Mouse (Mus musculus) lung, postnatal 0 days (tissue): ENCODE data around the gene Olfr982. TPM values are rescaled to one million over a fixed set of nuclear protein-coding genes. Genes with fewer than 3 reads are reported as not detected.
A peak's percentile ranks its signal among the peaks of the same experiment; 100 is the strongest.

Source experiments
- ATAC-seq: fragments of 200-750 bp; cut with Nextera tagmentation; 2 replicates; pipeline ENCODE4 v1.8.0; 2017; ENCODE audit warnings: moderate library complexity
- DNase-seq: peaks from one replicate; pipeline ENCODE4 v3.0.0-alpha.2; 2016; ENCODE audit warnings: low spot score
- H3K27ac ChIP-seq: fragments of 300-500 bp; sonication (generic); 2 replicates; pipeline ENCODE4 v1.5.1; 2014; ENCODE audit warnings: antibody characterized with exemption, mild to moderate bottlenecking, low read length, mixed read lengths
- H3K27me3 ChIP-seq: fragments of 300-500 bp; sonication (generic); replicated peaks from 2 replicates; pipeline ENCODE4 v1.6.1; 2014; ENCODE audit warnings: low read length, mixed read lengths; ENCODE audit not compliant: insufficient read depth
- H3K36me3 ChIP-seq: fragments of 300-500 bp; sonication (generic); 2 replicates; pipeline ENCODE4 v1.6.1; 2014; ENCODE audit warnings: low read length, mixed read lengths; ENCODE audit not compliant: insufficient read depth
- H3K4me1 ChIP-seq: fragments of 300-500 bp; sonication (generic); 2 replicates; pipeline ENCODE4 v1.6.1; 2014; ENCODE audit warnings: antibody characterized with exemption, low read depth, low read length, mixed read lengths; ENCODE audit not compliant: insufficient read depth
- H3K4me2 ChIP-seq: fragments of 300-500 bp; sonication (generic); replicated peaks from 2 replicates; pipeline ENCODE4 v1.6.1; 2014; ENCODE audit warnings: low read depth, mild to moderate bottlenecking, low read length, moderate library complexity, mixed read lengths
- H3K4me3 ChIP-seq: fragments of 300-500 bp; sonication (generic); 2 replicates; pipeline ENCODE4 v1.5.1; 2014; ENCODE audit warnings: low read depth, low read length
- H3K9ac ChIP-seq: fragments of 300-500 bp; sonication (generic); replicated peaks from 2 replicates; pipeline ENCODE4 v1.6.1; 2014; ENCODE audit warnings: low read depth, mild to moderate bottlenecking
- H3K9me3 ChIP-seq: fragments of 300-500 bp; sonication (generic); 2 replicates; pipeline ENCODE4 v1.6.1; 2016; ENCODE audit warnings: low read length, mixed read lengths
- CTCF ChIP-seq: IDR thresholded peaks from 2 replicates; pipeline ENCODE4 v1.5.1; 2016; ENCODE audit warnings: antibody characterized with exemption, mild to moderate bottlenecking
- EP300 ChIP-seq: IDR thresholded peaks from 2 replicates; pipeline ENCODE4 v1.6.1; 2016; ENCODE audit warnings: antibody characterized with exemption, mild to moderate bottlenecking, control low read depth
- WGBS: fragments of 180-500 bp; shearing (Covaris S2); extraction: QIAGEN DNeasy Blood & Tissue Kit; methylation state at CpG from one replicate; pipeline ENCODE4 v1.1.7; 2014; 5-methylcytosine and 5-hydroxymethylcytosine counted together
- polyA plus RNA-seq: library from polyadenylated mRNA; unstranded; fragments of >200 nt; fragmentation: Nextera tagmentation; extraction: Ambion mirVana; gene quantifications from 2 replicates; pipeline ENCODE4 v1.2.1, GENCODE M21; 2015

Gene Olfr982
- polyA plus RNA-seq, 1 experiment from 2014 or later = not detected

GRCm38 (mm10) chr9:40117287-40117659, 43.6 kb downstream of the Olfr982 start:
- Histone ChIP-seq H3K9me3 (no peaks in the 10 kb centered on the region), H3K9ac (no peak overlapping the region), H3K4me2 (0 out of 2 replicates have a peak overlapping the region, but pooled peaks have one; percentile 17), H3K4me3 (no peak overlapping the region), H3K27me3 (no peaks in the 10 kb centered on the region), H3K4me1 (no peaks in the 10 kb centered on the region), H3K36me3 (no peaks in the 10 kb centered on the region), H3K27ac (no peak overlapping the region)
- 53% methylated on average over 5 of the region's 5 CpGs for WGBS
- TF ChIP-seq EP300 (no peak), CTCF (no peak)
- ATAC-seq = no peak
- DNase-seq = no peak

Other genes starting within 250 kb of the Olfr982 start
- not detected in 2 replicates for gene Olfr971, start 237.0 kb upstream of the Olfr982 start, polyA plus RNA-seq
- gene Olfr972, start 207.4 kb upstream of the Olfr982 start, polyA plus RNA-seq = not detected in 2 replicates
- not detected in 2 replicates for gene Olfr229, start 166.5 kb upstream of the Olfr982 start, polyA plus RNA-seq
- gene Olfr974, start 136.3 kb upstream of the Olfr982 start, polyA plus RNA-seq = not detected in 2 replicates
- gene Olfr975, start 121.8 kb upstream of the Olfr982 start, polyA plus RNA-seq = not detected in 2 replicates
- not detected in 2 replicates for gene Olfr976, start 112.7 kb upstream of the Olfr982 start, polyA plus RNA-seq
- gene Olfr978, start 81.7 kb upstream of the Olfr982 start, polyA plus RNA-seq = not detected in 2 replicates
- gene Olfr979, start 70.4 kb upstream of the Olfr982 start, polyA plus RNA-seq = not detected in 2 replicates
- gene Olfr980, start 64.2 kb upstream of the Olfr982 start, polyA plus RNA-seq = not detected in 2 replicates
- not detected in 2 replicates for gene Olfr981, start 52.4 kb upstream of the Olfr982 start, polyA plus RNA-seq
- not detected in 2 replicates for gene Olfr983, start 19.8 kb downstream of the Olfr982 start, polyA plus RNA-seq
- not detected in 2 replicates for gene Olfr984, start 40.4 kb downstream of the Olfr982 start, polyA plus RNA-seq
- not detected in 2 replicates for gene Olfr985, start 56.4 kb downstream of the Olfr982 start, polyA plus RNA-seq
- gene Tmem225, start 74.3 kb downstream of the Olfr982 start, polyA plus RNA-seq = not detected in 2 replicates
- not detected in 2 replicates for gene Olfr986, start 107.1 kb downstream of the Olfr982 start, polyA plus RNA-seq
- gene Zfp202, start 118.5 kb downstream of the Olfr982 start, polyA plus RNA-seq = 1.3 and 1.7 TPM in 2 replicates
- gene Scn3b, start 195.4 kb downstream of the Olfr982 start, polyA plus RNA-seq = 37.6 and 46.9 TPM in 2 replicates